9 mouse cellular contexts compared by ENCODE assay signal in the genomic region with DNA sequence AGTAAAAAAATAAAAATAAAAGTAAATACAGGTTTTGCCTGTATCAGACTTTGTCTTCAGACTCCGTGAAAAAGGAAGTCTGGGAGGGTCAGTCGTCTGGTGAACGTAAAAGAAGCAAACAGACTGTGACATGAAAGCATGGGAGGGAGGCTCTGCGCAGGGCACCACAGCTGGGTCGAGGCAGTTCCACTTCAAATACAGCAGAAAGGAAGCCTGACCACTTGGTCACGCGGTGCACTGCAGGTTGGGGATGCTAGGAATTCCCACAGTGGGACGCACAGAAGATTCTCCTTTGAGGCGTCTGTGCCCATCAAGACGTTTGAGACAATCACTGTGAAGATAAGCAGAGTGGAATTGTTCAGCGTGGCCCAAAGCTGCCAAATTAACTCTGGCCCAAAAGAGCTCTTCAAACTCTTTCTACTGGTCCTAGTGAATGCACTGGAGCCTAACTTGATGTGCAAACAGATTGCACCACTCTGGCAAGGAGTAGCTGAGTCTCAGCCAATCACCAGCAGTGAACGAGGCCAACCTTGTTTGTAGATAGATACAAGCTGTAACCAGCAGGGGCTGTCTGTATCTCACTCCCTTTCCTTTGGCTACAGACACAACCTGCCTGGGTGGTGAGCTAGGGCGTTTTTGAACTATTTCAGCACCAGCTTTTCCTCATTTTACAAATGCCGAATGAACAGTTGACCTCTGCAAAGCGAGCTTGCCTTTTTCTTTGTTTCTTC. TPM values are rescaled to one million over a fixed set of nuclear protein-coding genes. Genes with fewer than 3 reads are reported as not detected.
DNase-seq lines count a peak whose midpoint lies in the region; ATAC-seq and TF ChIP-seq lines count a peak whose summit lies in the region.
"Had no signal": no experiment of that assay in that cellular context is flagged by ENCODE, and none has a peak within 500 bp of the region (broad histone marks: within the 10 kb centered on the region; RNA-seq: fewer than 3 reads in every experiment).

No protein-coding gene starts in this region.

- intact Hi-C loops in heart, postnatal 14 days (cut with DNase I) = no loop called here

- H3K9ac ChIP-seq in limb, embryonic 14.5 days (ENCODE audit: low read depth, low read length, severe bottlenecking) = no peak overlapping the region
- no peak overlapping the region for H3K9ac ChIP-seq in embryonic facial prominence, embryonic 14.5 days (ENCODE audit: low read depth, low read length)
- H3K9ac ChIP-seq: limb, embryonic 15.5 days had no signal

- H3K9me3 ChIP-seq in limb, embryonic 14.5 days (ENCODE audit: control insufficient read depth, low read length) = no peaks in the 10 kb centered on the region; the same call in 1 of the 2 replicates
- no peaks in the 10 kb centered on the region for H3K9me3 ChIP-seq in limb, embryonic 10.5 days (replicated peaks)
- H3K9me3 ChIP-seq in embryonic facial prominence, embryonic 14.5 days (ENCODE audit: control insufficient read depth, low read length) = no peaks in the 10 kb centered on the region; the same call in 1 of the 2 replicates
- H3K9me3 ChIP-seq: limb, embryonic 15.5 days had no signal

- no peak overlapping the region for H3K4me2 ChIP-seq in limb, embryonic 14.5 days (replicated peaks; ENCODE audit: low read depth, low read length, severe bottlenecking)
- no peak overlapping the region for H3K4me2 ChIP-seq in embryonic facial prominence, embryonic 14.5 days (ENCODE audit: low read depth, low read length)
- H3K4me2 ChIP-seq: limb, embryonic 15.5 days had no signal

- peak; percentile 57 for DNase-seq in limb, embryonic 14.5 days (ENCODE audit: low spot score)
- no peak for DNase-seq in limb, embryonic 10.5 days (ENCODE audit: low spot score)
- DNase-seq in adipocyte (ENCODE audit: low spot score) = peak; percentile 75
- peak; percentile 73 for DNase-seq in embryonic facial prominence, embryonic 14.5 days (ENCODE audit: low spot score)
- peak; percentile 33 to 41 for DNase-seq in heart, postnatal 14 days
- peak; percentile 47 for DNase-seq in layer of hippocampus, adult 9-11 months
- DNase-seq in mesoderm, embryonic 11.5 days (ENCODE audit: low read depth, low spot score) = peak; percentile 43
- peak; percentile 72 for DNase-seq in thymus, postnatal 0 days (ENCODE audit: low spot score)

- no peak overlapping the region for H3K27ac ChIP-seq in limb, embryonic 14.5 days (replicated peaks; ENCODE audit: low read depth, low read length)
- H3K27ac ChIP-seq in limb, embryonic 10.5 days = no peak overlapping the region
- H3K27ac ChIP-seq in embryonic facial prominence, embryonic 14.5 days (replicated peaks; ENCODE audit: low read depth, low read length) = no peak overlapping the region
- H3K27ac ChIP-seq: limb, embryonic 15.5 days had no signal

- 50% methylated on average over 15 of the region's 15 CpGs for WGBS in limb, embryonic 14.5 days
- 51% methylated on average over 15 of the region's 15 CpGs for WGBS in limb, embryonic 10.5 days
- 45% methylated on average over 15 of the region's 15 CpGs for WGBS in embryonic facial prominence, embryonic 14.5 days

- no peaks in the 10 kb centered on the region for H3K27me3 ChIP-seq in limb, embryonic 14.5 days (ENCODE audit: control insufficient read depth, insufficient read depth, low read length)
- no peaks in the 10 kb centered on the region for H3K27me3 ChIP-seq in limb, embryonic 10.5 days (ENCODE audit: low read depth, poor library complexity, severe bottlenecking)
- no peaks in the 10 kb centered on the region for H3K27me3 ChIP-seq in embryonic facial prominence, embryonic 14.5 days (replicated peaks; ENCODE audit: control insufficient read depth, insufficient read depth, low read length)
- H3K27me3 ChIP-seq: limb, embryonic 15.5 days had no signal

- no peaks in the 10 kb centered on the region for H3K4me1 ChIP-seq in limb, embryonic 14.5 days (ENCODE audit: control insufficient read depth, insufficient read depth, low read length)
- H3K4me1 ChIP-seq in limb, embryonic 10.5 days = peaks cover 5% of the 10 kb centered on the region; the same call in 1 of the 2 replicates
- no peaks in the 10 kb centered on the region for H3K4me1 ChIP-seq in embryonic facial prominence, embryonic 14.5 days (ENCODE audit: control insufficient read depth, insufficient read depth, low read length)

- no peak overlapping the region for H3K4me3 ChIP-seq in limb, embryonic 14.5 days (replicated peaks; ENCODE audit: low read length)
- no peak overlapping the region for H3K4me3 ChIP-seq in limb, embryonic 10.5 days
- H3K4me3 ChIP-seq in embryonic facial prominence, embryonic 14.5 days (ENCODE audit: low read depth, low read length) = no peak overlapping the region
- H3K4me3 ChIP-seq: limb, embryonic 15.5 days had no signal

- ATAC-seq in limb, embryonic 14.5 days (ENCODE audit: low FRiP score, low read depth) = no peak
- ATAC-seq in embryonic facial prominence, embryonic 14.5 days (ENCODE audit: low read depth) = peak; percentile 84

- H3K36me3 ChIP-seq in limb, embryonic 14.5 days (ENCODE audit: control insufficient read depth, insufficient read depth, low read length) = no peaks in the 10 kb centered on the region
- H3K36me3 ChIP-seq in limb, embryonic 10.5 days = no peaks in the 10 kb centered on the region
- no peaks in the 10 kb centered on the region for H3K36me3 ChIP-seq in embryonic facial prominence, embryonic 14.5 days (ENCODE audit: control insufficient read depth, insufficient read depth, low read length)
- H3K36me3 ChIP-seq: limb, embryonic 15.5 days had no signal

- no peak for TF ChIP-seq POLR2A in limb, embryonic 14.5 days (IDR thresholded peaks at IDR 0.05; ENCODE audit: borderline replicate concordance, extremely low read depth, insufficient read depth, insufficient read length)

RNA-seq across cellular contexts. Expression of a gene that starts 8.5 kb away (rescaled TPM):
- polyA plus RNA-seq in limb, embryonic 14.5 days (2012; rRNA removed) = 1.8 and 2.5 TPM in 2 replicates
- polyA plus RNA-seq in limb, embryonic 14.5 days (2014; fragmentation: Nextera tagmentation; extraction: Ambion mirVana) = 0.91 and 1.5 TPM in 2 replicates
- 1.0 and 1.1 TPM in 2 replicates for polyA plus RNA-seq in limb, embryonic 10.5 days (2016; fragmentation: Nextera tagmentation; extraction: Ambion mirVana)
- 0.75 and 0.90 TPM in 2 replicates for polyA plus RNA-seq in embryonic facial prominence, embryonic 14.5 days (2014; fragmentation: Nextera tagmentation; extraction: Ambion mirVana)
- not detected for total RNA-seq in heart, postnatal 14 days (2021)
- 0.07 TPM in 1 of 2 replicates, not detected in the other for polyA plus RNA-seq in thymus, postnatal 0 days (2015; fragmentation: Nextera tagmentation; extraction: Ambion mirVana)

RNA-seq across cellular contexts. Expression of a gene that starts 22.4 kb away (rescaled TPM):
- 21.4 and 25.7 TPM in 2 replicates for polyA plus RNA-seq in limb, embryonic 14.5 days (2012; rRNA removed)
- 41.9 and 46.9 TPM in 2 replicates for polyA plus RNA-seq in limb, embryonic 14.5 days (2014; fragmentation: Nextera tagmentation; extraction: Ambion mirVana)
- 36.6 and 38.8 TPM in 2 replicates for polyA plus RNA-seq in limb, embryonic 10.5 days (2016; fragmentation: Nextera tagmentation; extraction: Ambion mirVana)
- polyA plus RNA-seq in embryonic facial prominence, embryonic 14.5 days (2014; fragmentation: Nextera tagmentation; extraction: Ambion mirVana) = 42.4 and 46.5 TPM in 2 replicates
- total RNA-seq in heart, postnatal 14 days (2021) = 100 to 1,000 TPM; 166 to 176 TPM
- polyA plus RNA-seq in thymus, postnatal 0 days (2015; fragmentation: Nextera tagmentation; extraction: Ambion mirVana) = 28.0 and 28.1 TPM in 2 replicates

RNA-seq across cellular contexts. Expression of a gene that starts 52.0 kb away (rescaled TPM):
- 12.8 and 19.2 TPM in 2 replicates for polyA plus RNA-seq in limb, embryonic 14.5 days (2012; rRNA removed)
- polyA plus RNA-seq in limb, embryonic 14.5 days (2014; fragmentation: Nextera tagmentation; extraction: Ambion mirVana) = 32.5 and 34.7 TPM in 2 replicates
- 12.0 and 15.7 TPM in 2 replicates for polyA plus RNA-seq in limb, embryonic 10.5 days (2016; fragmentation: Nextera tagmentation; extraction: Ambion mirVana)
- 23.8 and 28.9 TPM in 2 replicates for polyA plus RNA-seq in embryonic facial prominence, embryonic 14.5 days (2014; fragmentation: Nextera tagmentation; extraction: Ambion mirVana)
- 1 to 10 TPM; 4.9 to 5.0 TPM for total RNA-seq in heart, postnatal 14 days (2021)
- polyA plus RNA-seq in thymus, postnatal 0 days (2015; fragmentation: Nextera tagmentation; extraction: Ambion mirVana) = 14.4 and 14.6 TPM in 2 replicates

RNA-seq across cellular contexts. Expression of a gene that starts 60.0 kb away (rescaled TPM):
- 10.1 and 10.7 TPM in 2 replicates for polyA plus RNA-seq in limb, embryonic 14.5 days (2012; rRNA removed)
- 18.3 and 20.8 TPM in 2 replicates for polyA plus RNA-seq in limb, embryonic 14.5 days (2014; fragmentation: Nextera tagmentation; extraction: Ambion mirVana)
- 5.5 and 8.3 TPM in 2 replicates for polyA plus RNA-seq in limb, embryonic 10.5 days (2016; fragmentation: Nextera tagmentation; extraction: Ambion mirVana)
- polyA plus RNA-seq in embryonic facial prominence, embryonic 14.5 days (2014; fragmentation: Nextera tagmentation; extraction: Ambion mirVana) = 19.3 and 20.0 TPM in 2 replicates
- total RNA-seq in heart, postnatal 14 days (2021) = 10 to 100 TPM; 16.2 to 16.5 TPM
- polyA plus RNA-seq in thymus, postnatal 0 days (2015; fragmentation: Nextera tagmentation; extraction: Ambion mirVana) = 5.7 and 6.9 TPM in 2 replicates
